Mouse (Mus musculus) urinary bladder, postnatal 25 days (tissue): ENCODE data around the gene Strip1.

Experiments
- DNase-seq: peaks from one replicate; pipeline ENCODE4 v3.0.0; 2022; ENCODE audit warnings: low spot score

Gene Strip1

GRCm38 (mm10) chr3:107627641-107628040 lies 3.9 kb downstream of the Strip1 start:
- no peak for DNase-seq

GRCm38 (mm10) chr3:107626751-107627150 lies 4.7 kb downstream of the Strip1 start:
- DNase-seq: no peak

- DNase-seq: no peak
Measured at GRCm38 (mm10) chr3:107625536-107625935, 6.0 kb downstream of the Strip1 start.

- DNase-seq: no peak
Measured at GRCm38 (mm10) chr3:107624424-107624823, 7.1 kb downstream of the Strip1 start.

- DNase-seq: no peak
Measured at GRCm38 (mm10) chr3:107622537-107622936, 9.0 kb downstream of the Strip1 start.

GRCm38 (mm10) chr3:107621286-107622075 lies 10.0 kb downstream of the Strip1 start:
- DNase-seq: no peak

- no peak for DNase-seq
Measured at GRCm38 (mm10) chr3:107619911-107620310, 11.6 kb downstream of the Strip1 start.

GRCm38 (mm10) chr3:107617800-107618199 lies 13.7 kb downstream of the Strip1 start:
- DNase-seq: no peak

- peak; percentile 54 for DNase-seq
Measured at GRCm38 (mm10) chr3:107612902-107613525, 18.5 kb downstream of the Strip1 start.

GRCm38 (mm10) chr3:107611394-107611793 lies 20.1 kb downstream of the Strip1 start:
- DNase-seq: no peak

- DNase-seq: no peak
Measured at GRCm38 (mm10) chr3:107609376-107609775, 22.1 kb downstream of the Strip1 start.

- DNase-seq: no peak
Measured at GRCm38 (mm10) chr3:107608808-107609207, 22.7 kb downstream of the Strip1 start.

GRCm38 (mm10) chr3:107607221-107607620 lies 24.3 kb downstream of the Strip1 start:
- DNase-seq: no peak

- DNase-seq: peak; percentile 52
Measured at GRCm38 (mm10) chr3:107605304-107605703, 26.2 kb downstream of the Strip1 start.

GRCm38 (mm10) chr3:107600127-107600526 lies 31.4 kb downstream of the Strip1 start:
- no peak for DNase-seq

GRCm38 (mm10) chr3:107597586-107598389 lies 33.7 kb downstream of the Strip1 start:
- no peak for DNase-seq

- DNase-seq: no peak
Measured at GRCm38 (mm10) chr3:107597134-107597533, 34.4 kb downstream of the Strip1 start.

- DNase-seq: no peak
Measured at GRCm38 (mm10) chr3:107596559-107596958, 34.9 kb downstream of the Strip1 start.

- no peak for DNase-seq
Measured at GRCm38 (mm10) chr3:107595938-107596461, 35.5 kb downstream of the Strip1 start.

- no peak for DNase-seq
Measured at GRCm38 (mm10) chr3:107595264-107595937, 36.1 kb downstream of the Strip1 start.

- no peak for DNase-seq
Measured at GRCm38 (mm10) chr3:107594662-107595263, 36.7 kb downstream of the Strip1 start, which contains the start of gene Alx3. Gene Alx3, plus strand, starts transcription at chr3:107595031.
